Mouse (Mus musculus): ENCODE data around the gene Obscn.
"Not testable (repeated sequence)": the region's sequence is repeated elsewhere in the genome, so short reads cannot be mapped to it uniquely, and the experiment has no call there.

- TF ChIP-seq USF1 (IDR thresholded peaks at IDR 0.05; ENCODE audit: low read depth, low read length); POLR2A (IDR thresholded peaks at IDR 0.05; ENCODE audit: low read depth, low read length); ZNF384 (IDR thresholded peaks at IDR 0.05; ENCODE audit: low read depth, low read length); ETS1 (conservative IDR thresholded peaks at IDR 0.05; ENCODE audit: low read depth, low read length); ZC3H11A (IDR thresholded peaks at IDR 0.05; ENCODE audit: low read depth, low read length); CTCF (conservative IDR thresholded peaks at IDR 0.05 in 1 of 2, IDR thresholded peaks at IDR 0.05 in 1 of 2; ENCODE audit: low read depth in 2 of 2, low read length in 2 of 2); SMC3 (IDR thresholded peaks at IDR 0.05; ENCODE audit: low read depth, low read length); EP300 (IDR thresholded peaks at IDR 0.05; ENCODE audit: low read length); ZMIZ1 (IDR thresholded peaks at IDR 0.05; ENCODE audit: low read depth, low read length); HCFC1 (IDR thresholded peaks at IDR 0.05; ENCODE audit: low read depth, low read length); MEF2A (IDR thresholded peaks at IDR 0.05; ENCODE audit: borderline replicate concordance, low read depth, low read length); POLR2AphosphoS2 (IDR thresholded peaks at IDR 0.05; ENCODE audit: low read depth, low read length); SIN3A (IDR thresholded peaks at IDR 0.05; ENCODE audit: low read length); RCOR1 (conservative IDR thresholded peaks at IDR 0.05; ENCODE audit: low read depth, low read length): not testable (repeated sequence)
Measured at GRCm38 (mm10) chr11:58954170-58954419, 182.1 kb downstream of the Obscn start.
